Comparison of ENCODE assay signal across 32 mouse cellular contexts in the genomic region with DNA sequence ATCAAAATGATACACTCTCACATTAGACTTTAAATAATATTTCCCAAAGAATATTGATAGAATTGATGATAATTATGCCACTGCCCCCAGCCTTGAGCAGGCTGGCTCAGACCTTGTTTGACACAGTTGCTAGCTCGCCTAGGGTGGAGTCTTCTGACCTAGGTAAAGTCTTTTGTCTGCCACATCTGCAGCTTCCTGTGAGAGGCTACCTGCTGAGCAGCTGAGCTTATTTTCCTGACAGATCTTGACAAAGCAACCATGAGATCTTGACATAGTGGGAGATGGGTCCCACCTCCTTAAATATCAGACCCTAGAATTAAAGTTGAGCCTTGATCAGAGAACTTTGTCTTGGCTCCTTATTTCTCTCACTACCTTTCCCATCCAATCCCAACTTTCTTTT.
"Had no signal": no experiment of that assay in that cellular context is flagged by ENCODE, and none has a peak within 500 bp of the region (broad histone marks: within the 10 kb centered on the region; RNA-seq: fewer than 3 reads in every experiment).

No protein-coding gene starts in this region.

- H3K4me2 ChIP-seq: heart, embryonic 13.5 days; heart, embryonic 15.5 days; hindbrain, embryonic 12.5 days; hindbrain, embryonic 13.5 days; hindbrain, embryonic 14.5 days; hindbrain, embryonic 15.5 days; intestine, embryonic 15.5 days; kidney, embryonic 15.5 days had no signal

- H3K27me3 ChIP-seq: heart, embryonic 13.5 days; heart, embryonic 15.5 days; hindbrain, embryonic 12.5 days; hindbrain, embryonic 13.5 days; hindbrain, embryonic 15.5 days; intestine, embryonic 15.5 days; kidney, embryonic 15.5 days had no signal

- H3K4me3 ChIP-seq: heart, embryonic 13.5 days; heart, embryonic 15.5 days; hindbrain, embryonic 10.5 days; hindbrain, embryonic 12.5 days; hindbrain, embryonic 13.5 days; hindbrain, embryonic 15.5 days; intestine, embryonic 15.5 days; kidney, embryonic 15.5 days; layer of hippocampus, adult 2 months; left cerebral cortex, adult 2 months had no signal

- DNase-seq: heart, postnatal 10 days; heart, postnatal 14 days; heart, postnatal 36 days; heart, postnatal 4 days; kidney, adult 11 months; kidney, adult 18-20 months; kidney, adult 2 months; kidney, adult 8-10 months; kidney, adult 9 months; kidney, postnatal 10 days; kidney, postnatal 14 days; kidney, postnatal 25 days; kidney, postnatal 36 days; kidney, postnatal 4 days; layer of hippocampus, adult 9-11 months; layer of hippocampus, postnatal 36 days had no signal

- ATAC-seq: hindbrain, embryonic 16.5 days; hindbrain, postnatal 0 days; intestine, embryonic 15.5 days; intestine, embryonic 16.5 days; intestine, postnatal 0 days had no signal

- H3K9ac ChIP-seq: heart, embryonic 13.5 days; heart, embryonic 15.5 days; hindbrain, embryonic 12.5 days; hindbrain, embryonic 13.5 days; hindbrain, embryonic 14.5 days; hindbrain, embryonic 15.5 days; intestine, embryonic 15.5 days; kidney, embryonic 15.5 days had no signal

- H3K27ac ChIP-seq: heart, embryonic 13.5 days; heart, embryonic 15.5 days; hindbrain, embryonic 10.5 days; hindbrain, embryonic 12.5 days; hindbrain, embryonic 13.5 days; hindbrain, embryonic 14.5 days; hindbrain, embryonic 15.5 days; hindbrain, postnatal 0 days; intestine, embryonic 15.5 days; kidney, embryonic 15.5 days; kidney, postnatal 0 days; layer of hippocampus, adult 2 months; left cerebral cortex, adult 2 months had no signal

- H3K36me3 ChIP-seq: heart, embryonic 13.5 days; heart, embryonic 15.5 days; hindbrain, embryonic 10.5 days; hindbrain, embryonic 12.5 days; hindbrain, embryonic 13.5 days; hindbrain, embryonic 15.5 days; intestine, embryonic 15.5 days; kidney, embryonic 15.5 days had no signal

- H3K4me1 ChIP-seq: heart, embryonic 13.5 days; heart, embryonic 15.5 days; hindbrain, embryonic 10.5 days; hindbrain, embryonic 12.5 days; hindbrain, embryonic 13.5 days; hindbrain, embryonic 15.5 days; intestine, embryonic 15.5 days; kidney, embryonic 15.5 days had no signal

- H3K9me3 ChIP-seq: heart, embryonic 13.5 days; heart, embryonic 15.5 days; hindbrain, embryonic 10.5 days; hindbrain, embryonic 12.5 days; hindbrain, embryonic 13.5 days; hindbrain, embryonic 15.5 days; intestine, embryonic 15.5 days; kidney, embryonic 15.5 days had no signal
